Mouse (Mus musculus) embryonic fibroblast, embryonic 13.5 days (primary cell): ENCODE measurements at regions not wholly inside any gene's neighbourhood (a gene's known extent, or its start where the extent isn't known, plus 50 kb on each side); places are given as distances from the start of the nearest gene placed in this dataset.

ENCODE experiments used
- H3K27ac ChIP-seq: 2 replicates; pipeline ENCODE4 v1.5.1; 2012; ENCODE audit warnings: low read length, control low read depth, inconsistent platforms; ENCODE audit not compliant: insufficient read depth
- H3K4me1 ChIP-seq: 2 replicates; pipeline ENCODE4 v1.6.1; 2011; ENCODE audit warnings: low read length; ENCODE audit not compliant: control insufficient read depth, insufficient read depth
- H3K4me3 ChIP-seq: 2 replicates; pipeline ENCODE4 v1.5.1; 2011; ENCODE audit warnings: mild to moderate bottlenecking, control low read depth, low read length; ENCODE audit not compliant: insufficient read depth
- CTCF ChIP-seq: IDR thresholded peaks from 2 replicates; pipeline ENCODE4 v1.5.1; 2011; ENCODE audit warnings: mild to moderate bottlenecking, control low read depth, low read length, moderate library complexity, borderline replicate concordance; ENCODE audit not compliant: insufficient read depth
- POLR2A ChIP-seq: IDR thresholded peaks from 2 replicates; pipeline ENCODE4 v1.6.1; 2011; ENCODE audit warnings: low read depth, mild to moderate bottlenecking, control low read depth, low read length, moderate library complexity

DNA sequence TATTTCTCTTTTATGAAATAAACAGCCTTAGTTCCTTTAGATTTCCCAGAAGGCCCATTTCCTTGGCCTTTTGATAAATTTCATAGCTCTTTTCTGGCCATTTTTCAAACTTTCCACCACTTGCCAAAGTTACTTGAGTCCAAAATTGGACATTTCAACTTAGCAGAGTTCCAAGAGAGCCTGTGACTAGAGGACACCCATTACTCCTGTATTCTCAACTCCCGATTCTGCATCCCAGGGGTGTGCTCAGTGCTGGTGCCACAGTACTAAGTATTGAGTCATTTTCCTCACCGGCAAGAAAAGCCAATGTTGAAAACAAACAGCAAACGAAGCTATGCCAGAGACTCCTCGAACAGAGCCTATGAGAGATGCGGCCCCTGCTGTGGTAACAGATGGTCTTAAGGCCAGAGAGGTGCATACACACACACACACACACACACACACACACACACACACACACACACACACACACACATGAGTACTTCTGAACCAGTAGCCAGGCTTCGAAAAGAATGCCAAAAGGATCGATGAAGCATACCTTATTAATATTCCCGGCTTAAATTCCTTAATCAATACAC lies 126.5 kb downstream of the Tmx1 start:
- no peaks in the 10 kb centered on the region; the same call in 1 of the 2 replicates for H3K4me1 ChIP-seq

DNA sequence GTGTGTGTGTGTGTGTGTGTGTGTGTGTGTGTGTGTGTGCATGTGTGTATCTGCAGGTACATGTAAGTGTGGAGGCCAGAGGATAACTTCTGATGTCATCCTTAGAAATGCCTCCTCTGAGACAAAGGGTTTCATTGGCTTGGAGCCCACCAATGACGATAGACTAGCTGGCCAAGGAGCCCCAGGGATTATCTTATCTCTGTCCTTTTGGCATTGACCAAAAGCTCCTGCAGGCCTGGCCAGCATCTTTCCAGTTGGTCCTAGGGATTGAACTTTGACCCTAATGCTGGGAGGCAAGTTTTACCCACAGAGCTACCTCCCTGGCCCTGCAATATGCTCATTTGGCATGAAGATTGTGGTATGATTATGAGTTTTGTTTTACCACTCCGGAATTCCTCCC lies 133.3 kb downstream of the Tmx1 start:
- no peak for TF ChIP-seq CTCF
- Histone ChIP-seq H3K27ac (no peak overlapping the region), H3K4me3 (no peak overlapping the region), H3K4me1 (peaks cover 14% of the 10 kb centered on the region)

More for the DNA sequence above, 126.5 kb downstream of the Tmx1 start:
- H3K27ac ChIP-seq: no peak overlapping the region
- no peak overlapping the region for H3K4me3 ChIP-seq
- TF ChIP-seq POLR2A: no peak
- no peak for TF ChIP-seq CTCF

DNA sequence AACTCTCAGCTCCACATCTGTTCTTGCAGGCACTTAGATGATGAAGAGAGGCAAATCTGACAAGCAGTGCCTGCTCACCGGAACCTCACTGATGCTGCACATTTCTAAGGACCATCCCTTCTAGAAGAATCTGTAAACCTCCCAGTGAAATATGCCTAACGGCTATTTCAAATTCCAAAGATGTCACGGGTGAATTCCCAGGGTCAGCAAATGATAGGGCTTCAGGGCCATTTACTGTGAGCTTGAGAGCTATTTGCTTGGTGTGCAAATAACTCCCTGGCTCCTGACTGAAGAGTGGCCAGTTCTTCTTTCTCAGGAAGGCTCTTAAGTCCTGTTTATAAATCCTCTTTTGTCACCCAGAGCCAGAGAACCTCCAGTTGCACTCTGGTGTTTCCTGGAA lies 135.3 kb downstream of the Tmx1 start:
- Histone ChIP-seq H3K4me3 (no peak overlapping the region), H3K27ac (peak overlapping the region; percentile 30), H3K4me1 (peaks cover 15% of the 10 kb centered on the region)
- TF ChIP-seq CTCF (no peak), POLR2A (no peak)

DNA sequence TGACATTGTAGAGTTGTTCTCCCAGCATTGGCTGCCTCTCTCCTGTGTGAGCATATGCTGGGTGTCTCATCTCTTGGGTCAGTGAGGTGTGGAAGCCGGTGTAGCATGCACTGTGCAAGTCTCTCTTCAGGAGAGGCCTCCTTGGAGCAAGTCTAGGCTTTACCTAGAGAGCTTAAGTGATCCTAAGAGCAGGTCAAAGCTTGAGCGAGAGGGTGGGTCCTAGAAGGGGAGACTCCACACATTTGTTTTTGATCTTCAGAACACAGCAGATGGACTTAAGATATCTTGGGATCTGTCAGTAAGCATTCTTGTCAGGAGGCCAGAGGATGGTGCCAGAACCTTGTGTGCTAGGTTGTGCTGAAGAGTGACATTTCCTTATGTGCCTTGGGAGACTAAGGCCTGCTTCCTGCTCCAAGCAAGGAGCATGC lies 136.4 kb downstream of the Tmx1 start:
- no peak overlapping the region for H3K4me3 ChIP-seq
- peaks cover 15% of the 10 kb centered on the region for H3K4me1 ChIP-seq
- peak overlapping the region; percentile 50 for H3K27ac ChIP-seq
- TF ChIP-seq CTCF (no peak), POLR2A (no peak)

DNA sequence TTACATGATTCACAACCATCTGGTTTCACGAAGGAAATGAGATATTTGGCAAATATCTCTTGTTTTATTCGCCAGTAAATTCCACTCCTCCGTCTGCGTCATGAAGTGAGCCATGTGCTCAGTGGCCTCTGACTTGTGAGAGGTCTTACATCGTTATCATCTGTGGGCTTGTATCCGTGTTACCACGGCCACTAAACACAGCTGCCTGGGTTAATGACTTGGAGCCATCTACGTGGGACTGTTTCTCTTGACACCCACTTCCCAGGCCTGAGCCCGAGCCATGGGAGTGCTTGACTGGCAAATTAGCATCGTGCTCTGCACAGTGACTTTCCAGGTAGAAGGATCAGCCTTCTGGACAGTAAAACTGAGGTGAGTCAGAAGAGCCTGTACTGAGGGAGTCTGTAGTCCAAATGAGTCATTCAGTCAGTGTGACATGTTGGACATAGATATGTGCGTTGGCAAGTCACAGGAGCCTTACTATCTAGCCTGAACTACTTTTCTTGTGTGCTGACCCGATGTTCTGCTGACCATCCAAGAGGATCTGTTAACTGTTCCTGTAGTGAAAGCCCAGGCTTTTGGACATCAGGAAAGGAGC lies 137.7 kb downstream of the Tmx1 start:
- no peak overlapping the region for H3K4me3 ChIP-seq
- no peak for TF ChIP-seq POLR2A
- no peak for TF ChIP-seq CTCF
- peak overlapping the region; percentile 85 for H3K27ac ChIP-seq
- peaks cover 15% of the 10 kb centered on the region for H3K4me1 ChIP-seq

DNA sequence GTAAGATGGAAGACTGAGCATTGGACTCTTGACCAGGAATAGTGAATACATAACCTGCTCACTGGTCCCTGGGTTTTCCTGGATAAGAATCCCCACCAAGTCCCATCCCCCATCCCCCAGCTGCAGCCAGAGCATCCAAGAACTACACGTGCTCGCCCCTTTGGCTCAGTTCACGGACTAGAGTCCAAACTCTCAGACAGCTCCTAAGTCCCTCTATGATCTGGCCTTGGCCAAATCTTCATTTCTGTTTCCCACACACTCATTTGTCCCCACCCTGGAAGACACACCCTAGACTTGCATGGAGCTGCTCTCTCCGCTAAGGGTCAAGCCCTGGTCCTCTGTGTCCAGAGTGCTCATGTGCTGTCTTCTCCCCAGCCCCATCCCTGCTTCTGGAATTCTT lies 139.9 kb downstream of the Tmx1 start:
- peaks cover 15% of the 10 kb centered on the region for H3K4me1 ChIP-seq
- H3K4me3 ChIP-seq: no peak overlapping the region
- TF ChIP-seq CTCF (no peak), POLR2A (no peak)
- H3K27ac ChIP-seq: no peak overlapping the region

DNA sequence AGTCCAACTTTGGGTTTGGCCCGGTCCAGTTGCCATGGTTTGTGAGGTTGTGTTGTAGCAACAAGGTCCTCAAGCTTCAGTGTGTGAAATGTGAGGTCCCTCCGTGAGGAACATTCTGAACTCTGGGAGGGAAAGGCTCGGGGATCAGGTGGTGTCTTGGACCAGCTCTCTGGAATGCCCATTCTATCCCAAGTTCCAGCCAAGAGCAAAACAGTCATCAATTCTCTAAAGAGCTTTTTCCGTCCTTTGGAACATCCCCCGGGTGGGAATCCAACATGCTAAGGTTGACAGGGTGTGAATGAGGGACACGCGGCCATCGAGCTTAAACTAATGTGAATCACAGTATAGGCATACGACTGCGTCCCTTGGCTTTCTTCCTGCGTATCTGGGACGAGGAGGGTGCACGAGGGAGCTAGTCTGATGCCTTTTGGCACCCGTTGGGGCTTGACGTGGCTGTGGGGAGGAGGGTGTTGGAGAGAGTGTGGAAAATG lies 145.4 kb downstream of the Tmx1 start:
- Histone ChIP-seq H3K4me3 (no peak overlapping the region), H3K4me1 (no peaks in the 10 kb centered on the region), H3K27ac (peak overlapping the region; percentile 1; the same call in 1 of the 2 replicates)
- no peak for TF ChIP-seq CTCF
- no peak for TF ChIP-seq POLR2A

DNA sequence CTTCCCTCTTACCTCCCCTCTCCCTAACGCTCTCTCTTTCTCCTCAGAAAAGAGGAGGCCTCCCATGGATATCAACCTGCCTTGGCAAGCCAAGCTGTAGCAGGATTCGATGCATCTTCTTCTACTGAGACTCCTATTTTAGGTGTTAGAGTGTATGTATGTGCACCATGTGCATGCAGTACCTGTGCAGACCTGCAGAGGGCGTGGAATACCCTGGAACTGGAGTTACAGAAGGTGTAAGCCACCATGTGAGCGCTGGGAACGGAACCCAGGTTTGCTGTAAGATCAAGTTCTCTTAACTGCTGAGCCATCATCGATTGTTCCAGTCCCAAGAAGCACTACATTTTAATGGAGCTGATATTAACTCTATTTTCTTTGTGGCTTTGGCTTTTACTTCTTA lies 146.8 kb downstream of the Tmx1 start:
- Histone ChIP-seq H3K27ac (no peak overlapping the region), H3K4me3 (no peak overlapping the region), H3K4me1 (no peaks in the 10 kb centered on the region)
- TF ChIP-seq POLR2A (no peak), CTCF (no peak)

DNA sequence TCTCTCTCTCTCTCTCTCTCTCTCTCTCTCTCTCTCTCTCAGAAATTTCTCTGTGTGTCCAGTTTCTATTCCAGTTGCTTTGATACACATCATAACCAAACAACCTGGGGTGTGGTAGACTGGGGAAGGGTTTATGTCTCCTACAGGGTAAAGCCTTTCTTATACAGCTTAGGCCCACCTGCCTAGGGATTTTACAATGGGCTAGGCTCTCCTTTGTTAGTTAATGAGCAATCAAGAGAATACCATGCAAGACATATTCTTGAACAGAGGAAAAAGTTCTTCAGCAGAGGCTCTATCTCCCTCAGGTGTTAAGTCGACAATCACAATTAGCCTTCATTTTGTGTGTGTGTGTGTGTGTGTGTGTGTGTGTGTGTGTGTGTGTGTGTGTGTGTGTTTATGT lies 151.0 kb downstream of the Tmx1 start:
- H3K4me1 ChIP-seq: no peaks in the 10 kb centered on the region
- H3K4me3 ChIP-seq: no peak overlapping the region
- H3K27ac ChIP-seq: no peak overlapping the region
- TF ChIP-seq POLR2A: no peak

DNA sequence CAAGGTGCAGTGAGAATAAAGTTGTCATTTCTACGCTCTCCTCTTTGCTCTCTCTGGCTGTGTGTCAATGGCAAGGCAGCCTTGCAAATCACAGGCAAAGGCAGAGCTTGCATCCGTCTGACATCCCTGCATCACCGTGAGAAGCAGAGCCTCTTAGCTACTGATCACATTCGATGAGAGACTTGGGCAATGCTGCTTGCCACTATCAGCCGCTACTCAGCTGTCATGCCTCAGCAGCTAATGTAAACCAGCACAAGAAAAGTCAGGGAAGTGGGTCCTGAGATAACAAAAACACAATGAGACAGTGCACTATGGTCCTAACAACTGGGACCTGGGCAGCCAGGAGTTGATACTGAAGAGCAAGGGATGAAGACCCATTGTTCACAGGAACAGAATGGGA lies 155.8 kb downstream of the Tmx1 start:
- Histone ChIP-seq H3K4me3 (no peak overlapping the region), H3K27ac (no peak overlapping the region), H3K4me1 (no peaks in the 10 kb centered on the region)
- no peak for TF ChIP-seq POLR2A
- TF ChIP-seq CTCF: no peak
